Mouse (Mus musculus): Measurements from ENCODE around the gene Paqr4. TPM values are rescaled to one million over a fixed set of nuclear protein-coding genes. Genes with fewer than 3 reads are reported as not detected.

Paqr4 gene
- polyA plus RNA-seq, 1 experiment: 0.85 TPM

DNA sequence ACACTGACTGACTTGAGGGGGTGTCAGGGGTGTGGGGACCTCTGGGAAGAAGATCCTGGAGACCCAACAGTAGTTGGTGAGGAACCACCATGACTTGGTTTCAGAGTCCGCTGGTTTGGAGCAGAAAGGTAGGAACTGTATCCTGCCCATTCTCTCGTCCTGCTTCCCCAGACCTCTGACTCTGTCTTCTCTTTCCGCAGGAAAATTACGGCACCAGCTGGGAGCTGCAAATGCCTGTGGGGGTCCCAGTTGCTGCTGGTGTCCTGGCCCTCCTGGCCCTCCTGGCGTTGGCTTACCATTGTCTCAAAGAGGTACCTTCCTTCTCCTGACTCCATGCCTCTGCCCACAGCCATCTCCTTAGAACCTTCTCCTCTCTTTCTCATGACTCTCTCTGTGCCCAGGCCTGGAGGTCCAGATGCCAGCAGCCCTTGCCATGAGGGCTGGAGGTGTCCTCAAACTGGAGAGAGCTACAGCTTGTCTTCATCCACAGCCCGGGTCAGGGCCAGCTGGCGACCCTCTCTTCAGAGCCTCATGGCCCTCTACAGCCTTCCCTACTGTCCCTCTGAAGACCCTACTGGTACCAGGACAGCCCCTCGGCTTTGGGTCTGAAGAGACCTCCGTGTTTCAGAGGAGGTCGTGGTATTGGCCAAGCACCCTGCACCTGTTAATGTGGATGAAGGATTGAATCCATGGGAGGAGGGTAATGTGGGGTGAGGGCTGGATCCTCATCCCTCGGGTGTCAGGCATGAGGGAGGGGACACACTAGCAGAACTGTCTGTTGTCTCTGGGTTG, 8.9 kb upstream of the Paqr4 start:
- Histone ChIP-seq H3K4me1 (ENCODE audit: control insufficient read depth, insufficient read depth, low read length) (peaks cover 9% of the 10 kb centered on the region), H3K27ac (ENCODE audit: control insufficient read depth, insufficient read depth, low read depth, low read length) (no peak overlapping the region)

DNA sequence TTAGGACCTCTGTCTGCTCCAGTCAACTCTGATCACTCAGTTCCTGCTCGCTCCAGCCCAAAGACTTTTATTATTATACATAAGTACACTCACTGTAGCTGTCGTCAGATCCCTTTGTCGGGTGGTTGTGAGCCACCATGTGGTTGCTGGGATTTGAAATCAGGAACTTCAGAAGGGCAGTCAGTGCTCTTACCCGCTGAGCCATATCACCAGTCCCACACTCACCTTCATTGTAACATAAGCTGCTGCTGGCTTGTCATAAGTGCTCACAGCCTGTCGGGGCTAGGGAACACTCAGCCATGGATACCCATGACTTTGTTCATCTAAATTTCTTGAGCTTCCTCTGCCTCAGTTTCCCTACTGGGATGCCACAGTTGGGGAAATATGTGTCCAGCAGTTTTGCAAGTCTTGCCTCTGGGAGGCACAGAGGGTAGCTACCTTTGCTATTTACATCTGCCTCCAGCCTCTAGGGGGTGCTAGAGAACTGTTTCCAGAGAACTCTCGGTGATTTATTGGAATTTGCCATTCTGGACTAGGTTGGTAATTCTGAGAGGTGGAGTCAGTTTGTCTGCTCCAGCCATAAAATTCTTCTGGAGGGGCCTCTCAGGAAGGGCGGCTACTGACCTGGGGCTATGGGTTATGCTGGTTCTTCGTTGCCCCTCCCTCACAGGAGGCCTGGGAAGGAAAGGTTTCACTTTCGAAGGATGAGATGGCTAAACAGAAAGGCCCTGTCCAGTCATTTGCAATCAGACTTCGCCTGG, 8.1 kb upstream of the Paqr4 start:
- Histone ChIP-seq H3K4me1 (ENCODE audit: control insufficient read depth, insufficient read depth, low read length) (peaks cover 9% of the 10 kb centered on the region), H3K27ac (ENCODE audit: control insufficient read depth, insufficient read depth, low read depth, low read length) (no peak overlapping the region), H3K27me3 (ENCODE audit: control insufficient read depth, insufficient read depth, low read length) (no peaks in the 10 kb centered on the region), H3K36me3 (ENCODE audit: control insufficient read depth, insufficient read depth, low read length) (no peaks in the 10 kb centered on the region), H3K4me3 (ENCODE audit: control insufficient read depth, low read depth, low read length) (peak overlapping the region; percentile 10; the same call in 1 of the 2 replicates)
- no peak for TF ChIP-seq POLR2A (IDR thresholded peaks at IDR 0.05; ENCODE audit: control insufficient read depth, low read depth, low read length)
- peak; percentile 18; the same call in 1 of the 2 replicates for TF ChIP-seq CTCF (IDR thresholded peaks at IDR 0.05; ENCODE audit: control insufficient read depth, insufficient read depth, insufficient replicate concordance, low read depth, low read length)

More for the DNA sequence above, 8.9 kb upstream of the Paqr4 start:
- H3K4me3 ChIP-seq (ENCODE audit: control insufficient read depth, low read depth, low read length): no peak overlapping the region
- H3K27me3 ChIP-seq (ENCODE audit: control insufficient read depth, insufficient read depth, low read length): no peaks in the 10 kb centered on the region
- no peaks in the 10 kb centered on the region for H3K36me3 ChIP-seq (ENCODE audit: control insufficient read depth, insufficient read depth, low read length)
- TF ChIP-seq CTCF (IDR thresholded peaks at IDR 0.05; ENCODE audit: control insufficient read depth, insufficient read depth, insufficient replicate concordance, low read depth, low read length) (no peak), POLR2A (IDR thresholded peaks at IDR 0.05; ENCODE audit: control insufficient read depth, low read depth, low read length) (no peak)

- H3K27me3 ChIP-seq (ENCODE audit: control insufficient read depth, insufficient read depth, low read length): no peaks in the 10 kb centered on the region
- no peak overlapping the region for H3K27ac ChIP-seq (ENCODE audit: control insufficient read depth, insufficient read depth, low read depth, low read length)
- H3K4me1 ChIP-seq (ENCODE audit: control insufficient read depth, insufficient read depth, low read length): peaks cover 13% of the 10 kb centered on the region
- H3K4me3 ChIP-seq (ENCODE audit: control insufficient read depth, low read depth, low read length): no peak overlapping the region
- H3K36me3 ChIP-seq (ENCODE audit: control insufficient read depth, insufficient read depth, low read length): no peaks in the 10 kb centered on the region
- TF ChIP-seq CTCF (IDR thresholded peaks at IDR 0.05; ENCODE audit: control insufficient read depth, insufficient read depth, insufficient replicate concordance, low read depth, low read length): no peak
- TF ChIP-seq POLR2A (IDR thresholded peaks at IDR 0.05; ENCODE audit: control insufficient read depth, low read depth, low read length): no peak
These were observed 7.4 kb upstream of the Paqr4 start for GRCm38 (mm10) chr17:23748026-23748425.

GRCm38 (mm10) chr17:23747471-23747870, 6.8 kb upstream of the Paqr4 start:
- no peak for TF ChIP-seq POLR2A (IDR thresholded peaks at IDR 0.05; ENCODE audit: control insufficient read depth, low read depth, low read length)
- TF ChIP-seq CTCF (IDR thresholded peaks at IDR 0.05; ENCODE audit: control insufficient read depth, insufficient read depth, insufficient replicate concordance, low read depth, low read length): no peak
- no peaks in the 10 kb centered on the region for H3K36me3 ChIP-seq (ENCODE audit: control insufficient read depth, insufficient read depth, low read length)
- H3K4me3 ChIP-seq (ENCODE audit: control insufficient read depth, low read depth, low read length): no peak overlapping the region
- no peaks in the 10 kb centered on the region for H3K27me3 ChIP-seq (ENCODE audit: control insufficient read depth, insufficient read depth, low read length)
- H3K27ac ChIP-seq (ENCODE audit: control insufficient read depth, insufficient read depth, low read depth, low read length): no peak overlapping the region
- H3K4me1 ChIP-seq (ENCODE audit: control insufficient read depth, insufficient read depth, low read length): peaks cover 14% of the 10 kb centered on the region

DNA sequence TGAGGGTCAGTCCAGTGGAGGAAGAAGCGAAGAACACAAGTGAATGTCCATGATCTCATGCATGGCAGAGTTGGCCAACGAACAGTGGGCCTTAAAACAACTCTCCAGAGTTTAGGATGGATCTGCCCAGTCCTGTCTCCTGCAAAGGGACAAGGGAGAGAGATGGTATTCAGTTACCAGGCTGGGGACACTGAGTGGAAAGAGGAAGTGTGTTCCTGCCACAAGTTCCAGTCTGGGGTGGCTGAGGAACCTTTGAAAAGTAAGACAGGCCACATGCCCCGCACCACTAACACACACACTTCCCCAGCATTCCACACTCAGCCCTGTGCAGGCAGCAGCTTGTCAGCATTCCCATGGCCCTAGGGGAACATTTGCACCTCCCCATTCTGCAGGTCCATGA, 6.1 kb upstream of the Paqr4 start:
- Histone ChIP-seq H3K4me3 (ENCODE audit: control insufficient read depth, low read depth, low read length) (no peak overlapping the region), H3K36me3 (ENCODE audit: control insufficient read depth, insufficient read depth, low read length) (no peaks in the 10 kb centered on the region), H3K27ac (ENCODE audit: control insufficient read depth, insufficient read depth, low read depth, low read length) (no peak overlapping the region), H3K27me3 (ENCODE audit: control insufficient read depth, insufficient read depth, low read length) (no peaks in the 10 kb centered on the region), H3K4me1 (ENCODE audit: control insufficient read depth, insufficient read depth, low read length) (peaks cover 21% of the 10 kb centered on the region)
- no peak for TF ChIP-seq CTCF (IDR thresholded peaks at IDR 0.05; ENCODE audit: control insufficient read depth, insufficient read depth, insufficient replicate concordance, low read depth, low read length)
- TF ChIP-seq POLR2A (IDR thresholded peaks at IDR 0.05; ENCODE audit: control insufficient read depth, low read depth, low read length): no peak

- no peaks in the 10 kb centered on the region for H3K36me3 ChIP-seq (ENCODE audit: control insufficient read depth, insufficient read depth, low read length)
- TF ChIP-seq CTCF (IDR thresholded peaks at IDR 0.05; ENCODE audit: control insufficient read depth, insufficient read depth, insufficient replicate concordance, low read depth, low read length) (no peak), POLR2A (IDR thresholded peaks at IDR 0.05; ENCODE audit: control insufficient read depth, low read depth, low read length) (no peak)
- peaks cover 21% of the 10 kb centered on the region for H3K4me1 ChIP-seq (ENCODE audit: control insufficient read depth, insufficient read depth, low read length)
- no peak overlapping the region for H3K27ac ChIP-seq (ENCODE audit: control insufficient read depth, insufficient read depth, low read depth, low read length)
- H3K27me3 ChIP-seq (ENCODE audit: control insufficient read depth, insufficient read depth, low read length): no peaks in the 10 kb centered on the region
- H3K4me3 ChIP-seq (ENCODE audit: control insufficient read depth, low read depth, low read length): peak overlapping the region; percentile 30
These were observed 5.6 kb upstream of the Paqr4 start for GRCm38 (mm10) chr17:23746311-23746710.
